ENCODE assay signal across 10 mouse cellular contexts in the genomic region with DNA sequence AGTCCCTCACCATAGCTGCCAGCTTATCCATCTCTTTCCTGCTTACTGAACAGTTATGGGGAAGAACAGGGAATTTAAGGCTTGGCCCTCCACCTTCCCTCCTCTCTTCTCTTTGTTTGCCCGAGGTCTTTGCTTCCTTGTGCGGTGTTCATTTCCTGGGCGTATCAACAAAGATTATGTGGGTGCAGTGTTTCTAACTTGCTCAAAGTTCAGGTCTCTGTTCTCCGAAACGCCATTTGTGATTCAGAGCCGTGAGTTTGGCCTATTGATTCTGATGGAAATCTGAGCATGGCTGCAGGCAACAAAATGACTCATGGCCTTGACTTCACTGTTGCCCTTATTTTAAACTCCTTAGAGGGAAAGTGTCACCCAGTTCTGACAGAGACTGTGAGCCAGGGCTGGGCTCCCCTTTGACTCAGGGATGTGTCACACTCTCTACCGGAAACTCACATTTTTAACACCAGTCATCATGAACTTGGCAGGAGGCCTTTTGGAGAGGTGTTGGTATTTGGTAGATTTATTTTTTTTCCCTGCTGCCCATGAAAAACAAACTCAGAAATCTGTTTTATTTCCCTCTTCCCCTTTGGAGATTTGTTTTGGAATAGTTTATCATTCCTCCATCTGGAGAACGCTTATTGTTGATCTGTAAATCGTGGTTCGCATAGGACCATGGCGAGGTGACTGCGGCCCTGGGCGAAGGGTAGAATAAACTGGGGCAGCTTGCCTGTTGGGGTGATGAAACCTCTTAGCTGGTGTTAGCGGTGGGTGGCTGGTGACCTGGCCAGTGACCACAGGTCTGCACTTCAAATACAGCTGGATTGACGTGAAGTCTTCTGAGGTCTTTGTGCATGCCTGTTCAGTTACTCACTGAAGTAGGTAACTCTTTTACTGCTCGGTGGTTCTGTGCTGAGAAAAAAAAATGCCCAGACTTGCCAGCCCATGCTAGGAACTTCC.
A peak's percentile ranks its signal among the peaks of the same experiment; 100 is the strongest.
DNase-seq lines count a peak whose midpoint lies in the region; ATAC-seq lines count a peak whose summit lies in the region.
"Had no signal": no experiment of that assay in that cellular context is flagged by ENCODE, and none has a peak within 500 bp of the region (broad histone marks: within the 10 kb centered on the region; RNA-seq: fewer than 3 reads in every experiment).

No protein-coding gene starts in this region.

- H3K27ac ChIP-seq in kidney, embryonic 14.5 days (ENCODE audit: low read depth, low read length) = no peak overlapping the region
- H3K27ac ChIP-seq: embryonic facial prominence, embryonic 10.5 days; macrophage had no signal

- no peaks in the 10 kb centered on the region for H3K36me3 ChIP-seq in kidney, embryonic 14.5 days (ENCODE audit: control insufficient read depth, insufficient read depth, low read length)
- H3K36me3 ChIP-seq: embryonic facial prominence, embryonic 10.5 days had no signal

- H3K4me2 ChIP-seq in kidney, embryonic 14.5 days (replicated peaks; ENCODE audit: low read depth, low read length) = no peak overlapping the region

- H3K27me3 ChIP-seq in kidney, embryonic 14.5 days (ENCODE audit: control insufficient read depth, insufficient read depth, low read length) = no peaks in the 10 kb centered on the region

- 64% methylated on average over 16 of the region's 16 CpGs for WGBS in kidney, embryonic 14.5 days

- H3K4me1 ChIP-seq in kidney, embryonic 14.5 days (ENCODE audit: control insufficient read depth, insufficient read depth, low read length) = peaks cover 17% of the 10 kb centered on the region

- H3K4me3 ChIP-seq in kidney, embryonic 14.5 days (ENCODE audit: low read length) = no peak overlapping the region
- H3K4me3 ChIP-seq: embryonic facial prominence, embryonic 10.5 days had no signal

- no peaks in the 10 kb centered on the region for H3K9me3 ChIP-seq in kidney, embryonic 14.5 days (ENCODE audit: control insufficient read depth, low read length)
- H3K9me3 ChIP-seq: embryonic facial prominence, embryonic 10.5 days had no signal

- no peak overlapping the region for H3K9ac ChIP-seq in kidney, embryonic 14.5 days (ENCODE audit: low read depth, low read length)

- DNase-seq in kidney, adult 11 months = peak; percentile 21
- peak; percentile 21 for DNase-seq in ZHBTc4 (ENCODE audit: low read depth, low spot score)
- peak; percentile 48 for DNase-seq in kidney, adult 9 months
- DNase-seq in lung, postnatal 36 days = peak; percentile 51
- no peak for DNase-seq in thymus, postnatal 25 days

- ATAC-seq in kidney, embryonic 14.5 days (ENCODE audit: low FRiP score, low TSS enrichment) = no peak
- ATAC-seq in megakaryocyte progenitor cell, adult 5-6 weeks (replicated peaks; ENCODE audit: poor library complexity) = no peak
- no peak for ATAC-seq in monocyte, adult 5-6 weeks (replicated peaks; ENCODE audit: insufficient number of reproducible peaks, low FRiP score, low TSS enrichment, poor library complexity, severe bottlenecking)
